Mouse (Mus musculus): Measurements from ENCODE around the gene Mbtps2. TPM values are rescaled to one million over a fixed set of nuclear protein-coding genes. Genes with fewer than 3 reads are reported as not detected.

The Mbtps2 gene
- 10 to 100 TPM; 29.5 to 35.1 TPM for total RNA-seq (2021)
- long read RNA-seq, experiment 1, partial matches to known transcripts: 1 of 8 reads
- long read RNA-seq, experiment 1, other reads (novel, unspliced or antisense): 7 of 8 reads
- long read RNA-seq, experiment 2, partial matches to known transcripts: 5 of 18 reads
- long read RNA-seq, experiment 2, other reads (novel, unspliced or antisense): 10 of 18 reads

- peak; percentile 30 to 35 for DNase-seq (ENCODE audit: low spot score in 2 of 2)
These were observed at the start of gene Mbtps2 for GRCm38 (mm10) chrX:157598186-157598996. Mbtps2 (minus strand) TSS chrX:157598715.

GRCm38 (mm10) chrX:157646399-157646798, 47.9 kb upstream of the Mbtps2 start:
- no peak for DNase-seq (ENCODE audit: low spot score in 2 of 2)

- DNase-seq (ENCODE audit: low spot score in 2 of 2): no peak
These were observed 46.2 kb upstream of the Mbtps2 start for GRCm38 (mm10) chrX:157644700-157645099.

GRCm38 (mm10) chrX:157644300-157644699, 45.8 kb upstream of the Mbtps2 start:
- DNase-seq (ENCODE audit: low spot score in 2 of 2): peak in 1 of 2 experiments; percentile 3

- no peak for DNase-seq (ENCODE audit: low spot score in 2 of 2)
These were observed 44.3 kb upstream of the Mbtps2 start for GRCm38 (mm10) chrX:157642856-157643255.

- no peak for DNase-seq (ENCODE audit: low spot score in 2 of 2)
These were observed 38.7 kb upstream of the Mbtps2 start for GRCm38 (mm10) chrX:157637253-157637652.

GRCm38 (mm10) chrX:157633676-157634414, 35.3 kb upstream of the Mbtps2 start:
- no peak for DNase-seq (ENCODE audit: low spot score in 2 of 2)

- no peak for DNase-seq (ENCODE audit: low spot score in 2 of 2)
These were observed 31.8 kb upstream of the Mbtps2 start for GRCm38 (mm10) chrX:157630341-157630740.

- DNase-seq (ENCODE audit: low spot score in 2 of 2): no peak
These were observed 14.4 kb upstream of the Mbtps2 start for GRCm38 (mm10) chrX:157612894-157613293.

- DNase-seq (ENCODE audit: low spot score in 2 of 2): no peak
These were observed 2.9 kb upstream of the Mbtps2 start for GRCm38 (mm10) chrX:157601450-157601849.

- no peak for DNase-seq (ENCODE audit: low spot score in 2 of 2)
These were observed 830 bp downstream of the Mbtps2 start for GRCm38 (mm10) chrX:157597585-157598185.

- DNase-seq (ENCODE audit: low spot score in 2 of 2): no peak
These were observed 1.7 kb downstream of the Mbtps2 start for GRCm38 (mm10) chrX:157596802-157597201.

GRCm38 (mm10) chrX:157595927-157596326, 2.6 kb downstream of the Mbtps2 start:
- no peak for DNase-seq (ENCODE audit: low spot score in 2 of 2)

GRCm38 (mm10) chrX:157594606-157595005, 3.9 kb downstream of the Mbtps2 start:
- DNase-seq (ENCODE audit: low spot score in 2 of 2): no peak

- no peak for DNase-seq (ENCODE audit: low spot score in 2 of 2)
These were observed 11.5 kb downstream of the Mbtps2 start for GRCm38 (mm10) chrX:157587001-157587400.

- no peak for DNase-seq (ENCODE audit: low spot score in 2 of 2)
These were observed 12.1 kb downstream of the Mbtps2 start for GRCm38 (mm10) chrX:157586397-157586796.

GRCm38 (mm10) chrX:157579108-157579614, 19.4 kb downstream of the Mbtps2 start:
- no peak for DNase-seq (ENCODE audit: low spot score in 2 of 2)

- no peak for DNase-seq (ENCODE audit: low spot score in 2 of 2)
These were observed 23.8 kb downstream of the Mbtps2 start for GRCm38 (mm10) chrX:157574683-157575082.

- DNase-seq (ENCODE audit: low spot score in 2 of 2): no peak
These were observed 29.7 kb downstream of the Mbtps2 start, which contains the start of gene Yy2 for GRCm38 (mm10) chrX:157568840-157569239. Yy2 (minus strand) TSS chrX:157568985.

GRCm38 (mm10) chrX:157563794-157564193, 34.7 kb downstream of the Mbtps2 start:
- no peak for DNase-seq (ENCODE audit: low spot score in 2 of 2)

GRCm38 (mm10) chrX:157547082-157547481, 51.4 kb downstream of the Mbtps2 start:
- no peak for DNase-seq (ENCODE audit: low spot score in 2 of 2)
